Mouse (Mus musculus) R1 (cell line): ENCODE measurements around the gene Lrrc74a.
A peak's percentile ranks its signal among the peaks of the same experiment; 100 is the strongest.

Experiments used
- DNase-seq: peaks from one replicate; pipeline ENCODE4 v3.0.0-alpha.2; 2018; ENCODE audit warnings: low read depth, low spot score

The Lrrc74a gene

DNA sequence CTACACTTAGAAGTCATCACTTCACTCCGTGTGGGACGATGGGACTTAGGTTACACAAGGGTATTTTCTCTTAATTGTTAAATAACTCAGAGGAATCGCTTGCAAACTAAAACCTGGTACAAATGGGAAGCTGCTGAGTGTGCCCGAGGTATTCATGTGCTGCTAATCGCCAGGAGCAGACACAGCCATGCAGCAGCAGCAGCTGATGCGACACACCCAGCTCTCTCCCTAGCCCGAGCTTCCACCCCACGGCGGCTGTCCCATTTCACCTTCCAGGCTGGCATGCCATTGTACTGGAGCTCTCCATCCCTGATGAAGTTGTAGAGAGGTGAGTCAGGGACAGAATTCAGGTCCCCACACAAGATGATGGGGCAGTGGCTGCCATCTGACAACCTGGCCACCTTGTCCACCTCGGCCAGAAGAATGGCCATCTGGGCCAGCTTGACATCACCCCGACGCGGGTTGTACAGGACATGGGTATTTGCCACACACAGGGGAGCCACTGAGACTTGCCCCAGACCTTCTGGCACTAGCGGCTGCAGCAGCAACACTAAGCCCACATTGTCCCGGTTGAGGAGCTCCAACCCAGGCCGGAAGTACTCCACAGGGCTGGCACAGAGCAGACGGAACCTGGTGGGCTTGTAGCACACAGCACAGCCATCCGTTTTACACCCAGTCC, 14.1 kb upstream of the Lrrc74a start:
- no peak for DNase-seq

GRCm38 (mm10) chr12:86721453-86721852, 12.7 kb upstream of the Lrrc74a start:
- DNase-seq: no peak

DNA sequence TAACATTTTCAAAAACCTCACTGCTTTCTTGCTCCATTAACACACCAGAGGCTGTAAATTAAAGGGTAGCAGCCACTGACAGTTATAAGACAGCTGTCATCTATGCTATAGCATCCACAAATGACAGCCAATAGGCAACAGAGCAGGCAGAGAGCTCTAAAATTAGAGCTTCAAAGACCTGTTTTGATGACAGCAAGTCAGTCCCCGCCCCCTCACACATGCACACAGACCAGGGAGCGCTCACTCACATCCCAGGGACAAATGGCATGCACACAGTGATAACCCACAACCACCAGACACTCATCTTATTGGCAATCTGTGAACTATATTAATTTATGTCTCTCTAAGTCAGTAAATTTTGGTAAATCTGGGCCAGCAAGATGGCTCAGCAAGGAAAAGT, 9.9 kb upstream of the Lrrc74a start:
- DNase-seq: no peak

DNA sequence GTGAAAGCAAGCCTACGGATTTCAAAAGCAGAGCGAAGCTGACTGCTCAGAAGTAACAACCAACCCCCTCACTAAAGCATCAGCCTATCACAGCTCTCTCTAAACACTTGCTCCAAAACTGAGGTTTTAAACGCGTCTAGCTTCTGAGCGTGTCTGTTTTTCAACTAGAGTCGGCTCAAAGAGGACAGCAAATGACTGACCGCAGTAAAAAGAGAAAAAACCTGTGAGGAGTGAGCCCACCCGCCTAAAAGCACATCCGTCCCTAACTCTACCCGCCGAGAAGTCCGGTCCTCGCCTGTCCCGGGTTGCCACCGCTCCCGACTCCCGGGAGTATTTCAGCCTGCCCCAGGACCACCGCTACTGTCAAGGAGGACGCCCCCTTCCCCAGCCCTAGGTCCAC, 8.5 kb upstream of the Lrrc74a start:
- peak; percentile 53 for DNase-seq

DNA sequence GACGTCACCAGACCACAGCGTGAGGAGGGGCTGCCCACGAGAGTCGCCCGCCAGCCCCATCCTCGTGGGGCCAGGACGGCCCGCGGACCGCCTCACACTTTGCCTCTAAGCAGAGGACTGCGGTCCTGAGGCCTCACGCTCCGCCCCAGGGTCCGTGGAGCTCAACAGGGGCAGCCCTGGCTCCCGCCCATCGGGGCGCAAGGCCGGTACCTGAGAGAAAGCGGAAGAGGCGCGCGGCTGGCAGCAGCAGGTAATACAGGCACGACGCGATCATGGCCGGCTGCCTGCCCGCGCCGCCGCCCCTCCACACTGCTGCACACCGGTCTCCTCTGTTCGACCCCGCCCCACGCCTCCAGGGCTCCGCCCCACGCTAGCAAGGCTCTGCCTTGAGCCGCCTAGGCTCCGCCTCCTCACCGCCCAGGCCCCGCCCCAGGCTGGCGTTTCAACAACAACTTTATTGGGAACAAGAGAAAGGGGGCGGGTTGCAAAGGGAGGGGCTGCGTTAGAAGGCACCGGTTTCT, 8.0 kb upstream of the Lrrc74a start, which contains the start of gene Angel1:
Gene Angel1, minus strand, starts transcription at position 341 of the 521 bp plus-strand sequence.
- peak; percentile 98 for DNase-seq

- peak; percentile 48 for DNase-seq
These were observed 26.9 kb downstream of the Lrrc74a start for GRCm38 (mm10) chr12:86761036-86761435.

DNA sequence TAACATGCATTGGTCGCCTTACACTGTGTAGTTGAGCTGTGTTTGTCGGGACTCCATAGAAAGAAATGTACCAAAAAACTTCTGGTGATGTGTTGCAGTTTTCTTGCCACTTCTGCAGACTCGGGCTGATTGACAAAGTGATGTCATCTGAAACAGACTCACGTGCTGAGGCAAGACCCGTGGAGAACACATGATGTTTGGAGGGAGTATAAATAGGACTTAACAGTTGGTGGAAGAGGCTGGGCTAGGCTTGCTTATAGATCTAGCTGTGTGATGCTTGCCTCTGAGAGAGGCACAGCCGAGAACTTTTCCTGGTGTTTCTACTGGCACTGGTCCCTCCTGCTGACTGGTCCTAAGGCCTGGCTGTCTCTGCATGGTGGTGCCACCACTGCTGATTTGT, 29.9 kb downstream of the Lrrc74a start:
- no peak for DNase-seq

- no peak for DNase-seq
These were observed 32.3 kb downstream of the Lrrc74a start for GRCm38 (mm10) chr12:86766467-86766866.

DNA sequence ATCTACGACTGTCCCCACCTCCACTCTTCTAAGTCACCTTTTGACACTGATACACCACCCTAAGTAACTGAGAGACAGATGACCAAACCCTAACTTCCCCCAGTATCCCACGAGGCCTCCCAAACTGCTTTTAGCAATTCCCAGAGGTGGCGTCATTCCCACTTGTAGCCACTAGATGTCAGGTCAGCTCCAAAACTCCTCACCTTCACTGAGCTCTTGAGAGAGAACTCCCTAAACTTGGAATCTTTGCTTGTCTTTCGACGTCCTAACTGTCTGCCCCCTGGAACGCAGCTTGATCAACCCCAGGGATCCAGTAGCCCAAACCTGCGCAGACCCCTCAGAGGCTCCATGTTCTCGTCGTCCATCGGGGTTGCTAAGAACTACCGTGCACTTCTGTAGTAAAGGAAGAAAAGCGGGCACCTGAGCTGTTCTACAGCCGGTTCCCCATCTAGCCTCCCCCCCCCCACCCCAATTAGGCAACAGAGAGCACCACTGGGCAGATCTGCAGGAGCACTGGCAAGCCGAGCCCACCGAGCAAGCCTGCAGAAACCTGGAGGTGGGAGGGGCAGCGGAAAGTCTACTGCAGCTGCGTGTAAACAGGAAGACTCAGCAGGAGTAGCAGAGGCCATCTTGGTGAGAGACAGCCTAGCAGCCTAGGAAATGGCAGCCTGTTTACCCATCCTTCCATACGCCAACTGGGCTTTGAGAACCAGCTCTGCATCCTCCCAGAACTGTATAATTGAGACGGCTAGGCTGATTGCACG, 33.9 kb downstream of the Lrrc74a start:
- peak; percentile 90 for DNase-seq

GRCm38 (mm10) chr12:86768986-86769580, 34.9 kb downstream of the Lrrc74a start:
- DNase-seq: peak; percentile 79

DNA sequence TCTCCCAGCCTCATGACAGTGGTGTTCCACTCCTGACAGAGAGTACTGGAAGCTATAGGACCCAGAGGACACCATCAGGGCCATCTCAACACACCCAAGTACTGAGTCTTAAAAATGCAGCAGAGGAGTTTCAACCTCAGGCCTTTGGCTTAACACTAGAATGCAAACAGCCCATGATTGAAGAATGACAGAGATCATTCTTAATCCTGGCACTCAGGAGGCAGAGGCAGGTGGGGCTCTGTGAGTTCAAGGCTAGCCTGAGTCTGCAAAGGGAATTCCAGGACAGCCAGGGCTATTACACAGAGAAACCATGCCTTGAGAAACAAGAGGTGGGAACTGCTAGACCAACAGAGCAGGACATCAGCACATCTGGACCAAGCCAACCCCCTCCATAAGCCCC, 35.6 kb downstream of the Lrrc74a start:
- DNase-seq: no peak

GRCm38 (mm10) chr12:86770261-86770670, 36.1 kb downstream of the Lrrc74a start:
- DNase-seq: no peak

- peak; percentile 91 for DNase-seq
These were observed 36.8 kb downstream of the Lrrc74a start for GRCm38 (mm10) chr12:86770927-86771326.

DNA sequence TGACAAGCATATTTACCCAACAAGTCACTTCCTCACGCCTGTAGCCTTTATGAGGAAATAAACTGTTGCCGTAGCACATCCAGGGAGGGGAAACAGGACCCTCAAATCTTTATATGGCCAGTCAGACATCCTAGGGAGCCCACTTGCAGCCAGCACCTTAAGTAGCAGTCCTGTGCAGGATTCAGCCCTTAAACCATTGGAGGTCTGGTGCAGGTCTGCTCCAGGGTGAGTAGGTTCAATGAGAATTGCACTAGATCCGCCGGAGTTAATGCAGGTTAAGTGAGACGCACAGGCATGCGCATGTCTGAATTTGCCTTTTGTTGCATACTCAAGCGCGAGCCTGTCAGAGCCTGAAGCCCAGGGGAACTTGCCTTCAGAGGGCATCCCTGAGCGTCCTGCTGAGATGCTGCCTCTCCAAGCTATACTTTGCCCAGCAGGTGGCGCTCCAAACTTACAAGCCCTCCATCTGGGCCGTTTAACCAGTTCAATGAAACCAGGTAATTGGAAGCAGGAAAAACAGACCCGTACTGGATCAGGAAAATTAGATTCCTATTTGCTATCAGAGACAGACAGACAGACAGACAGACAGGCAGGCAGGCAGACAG, 37.8 kb downstream of the Lrrc74a start:
- peak; percentile 97 for DNase-seq

GRCm38 (mm10) chr12:86772551-86772950, 38.4 kb downstream of the Lrrc74a start:
- no peak for DNase-seq

DNA sequence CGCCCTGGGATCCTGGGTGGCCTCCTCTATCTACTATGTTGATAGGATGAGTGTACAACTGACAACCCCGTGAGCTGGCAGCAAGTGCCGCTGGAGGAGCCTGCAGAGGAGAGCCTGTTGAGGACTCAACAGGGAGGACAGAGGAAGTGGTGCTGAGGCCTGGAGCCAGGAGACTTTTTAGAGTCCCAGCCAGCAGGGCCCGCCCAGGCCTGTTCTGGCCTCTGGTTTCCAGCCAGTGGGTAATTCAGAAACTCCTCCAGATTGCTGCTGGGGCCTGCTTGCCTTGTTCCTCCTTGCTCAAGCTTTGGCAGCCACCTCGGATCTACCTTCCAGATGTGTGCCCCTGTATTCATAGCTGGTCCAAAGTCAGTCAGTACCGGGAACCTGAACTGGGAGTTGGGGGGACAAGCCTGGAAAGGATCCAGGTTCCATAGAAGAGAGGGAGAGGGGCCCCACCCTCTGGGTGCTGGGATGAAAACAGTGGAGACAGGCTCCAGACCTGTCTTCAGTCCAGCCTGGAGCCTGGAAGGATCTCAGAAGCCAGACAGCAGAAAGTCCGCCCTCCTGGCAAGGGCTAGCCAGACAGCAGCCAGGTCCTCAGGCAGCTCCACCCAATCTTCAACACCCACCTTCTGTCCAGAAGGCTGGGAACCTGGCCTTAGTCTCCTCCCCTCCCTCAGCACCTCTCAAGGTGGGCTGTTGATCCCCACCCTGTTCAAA, 41.6 kb downstream of the Lrrc74a start:
- DNase-seq: no peak

DNA sequence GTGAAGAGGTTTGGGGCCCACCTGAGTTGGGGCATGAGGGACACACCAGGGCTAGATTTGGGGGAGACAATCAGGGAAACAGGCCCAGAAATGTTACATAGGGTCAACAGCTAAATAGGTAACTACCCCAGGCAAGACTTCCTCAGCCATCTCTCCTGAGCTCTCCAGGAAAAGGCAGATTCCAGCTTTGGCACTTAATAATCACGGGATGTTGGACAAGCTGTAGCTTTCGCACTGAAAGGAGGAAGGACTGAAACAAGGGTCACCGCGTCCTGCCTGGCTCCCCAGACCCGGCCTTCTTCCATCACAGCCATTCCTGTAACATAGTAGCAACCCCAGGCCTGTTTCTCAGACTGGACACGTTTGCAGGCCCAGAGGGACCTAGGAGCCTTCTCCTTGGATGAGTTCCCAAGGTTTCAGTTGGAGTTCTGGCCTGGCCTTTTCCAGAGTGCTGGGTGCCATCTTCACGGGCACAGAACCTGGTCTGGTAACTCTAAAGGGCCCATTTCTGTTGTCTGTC, 42.2 kb downstream of the Lrrc74a start:
- no peak for DNase-seq

GRCm38 (mm10) chr12:86778531-86778930, 44.4 kb downstream of the Lrrc74a start:
- DNase-seq: no peak

DNA sequence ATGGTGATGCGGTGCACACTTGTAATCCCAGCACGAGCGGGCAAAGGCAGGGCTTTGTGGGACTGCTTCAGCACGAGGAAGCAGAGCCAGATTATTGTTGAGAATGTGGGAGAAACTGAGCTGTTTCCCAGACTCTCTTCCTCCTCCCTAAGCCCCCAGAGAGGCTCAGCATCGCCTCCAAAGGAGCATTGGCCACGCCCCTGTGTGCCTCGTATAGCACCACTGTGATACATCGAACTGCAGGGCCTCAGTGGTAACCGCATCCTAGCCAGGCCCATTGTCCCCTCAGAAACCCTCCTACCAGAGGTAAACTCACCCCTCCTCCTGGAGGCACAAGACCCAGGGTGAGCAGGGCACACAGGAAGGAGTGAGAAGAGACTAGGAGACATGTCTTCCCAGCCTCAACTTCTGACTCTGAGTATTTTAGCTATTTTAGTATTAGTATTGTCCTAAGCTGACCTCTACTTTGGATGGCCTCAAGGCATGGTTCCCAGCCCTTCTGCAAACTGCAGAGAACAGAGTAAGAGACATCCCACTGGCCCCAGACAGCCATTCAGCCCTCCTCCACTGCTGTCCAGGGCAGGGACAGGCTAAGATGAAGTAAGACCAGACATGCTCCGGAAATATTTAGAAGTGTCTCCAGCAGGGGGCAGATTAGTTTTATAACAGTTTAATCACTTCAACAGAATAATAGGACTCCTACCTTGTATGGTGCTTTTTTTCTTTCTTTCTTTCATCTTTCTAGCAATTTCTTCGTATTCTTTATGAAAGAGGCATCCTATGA, 45.2 kb downstream of the Lrrc74a start:
- peak; percentile 54 for DNase-seq

DNA sequence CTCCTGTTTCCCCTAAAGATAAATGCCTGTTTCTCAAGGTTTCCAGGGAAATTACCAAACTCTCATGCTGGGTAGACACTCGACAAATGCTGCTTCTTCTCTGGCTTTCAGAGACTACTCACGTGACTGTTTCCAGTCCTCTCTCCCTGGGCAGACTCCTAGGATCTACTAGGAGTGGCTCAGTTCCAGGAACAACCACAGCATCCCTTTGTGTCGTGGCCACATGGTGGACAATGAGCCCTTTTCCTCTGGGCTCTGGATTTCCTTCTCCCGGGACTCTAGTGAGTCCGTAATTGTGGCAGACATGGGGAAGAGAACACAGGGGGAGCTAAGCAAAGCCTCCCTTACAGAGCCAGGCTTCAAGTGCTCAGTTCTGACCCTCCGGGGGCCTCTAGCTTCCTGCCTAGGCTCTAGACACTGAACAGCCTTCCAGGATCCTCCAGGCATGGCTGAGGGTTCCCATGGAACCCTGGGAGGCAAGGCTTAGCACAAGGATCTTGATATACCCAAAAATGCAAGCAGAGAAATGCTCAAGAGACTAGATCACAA, 47.6 kb downstream of the Lrrc74a start:
- no peak for DNase-seq
